Mouse (Mus musculus) bone marrow, adult 2 months (tissue): Measurements from ENCODE around the gene Crybg3.

Experiments
- CTCF ChIP-seq: fragments of 200-500 bp; IDR thresholded peaks from 2 replicates; pipeline ENCODE4 v1.5.1; 2011; ENCODE audit warnings: low read length, control low read depth; ENCODE audit not compliant: control insufficient read depth, insufficient read depth
- POLR2A ChIP-seq: fragments of 200-500 bp; IDR thresholded peaks from 2 replicates; pipeline ENCODE4 v1.6.1; 2011; ENCODE audit warnings: low read depth, mild to moderate bottlenecking, control low read depth, low read length, borderline replicate concordance; ENCODE audit not compliant: control insufficient read depth

GRCm38 (mm10) chr16:59643766-59644165, 43.0 kb upstream of the Crybg3 start:
- no peak for TF ChIP-seq CTCF
- TF ChIP-seq POLR2A: no peak
